Mouse (Mus musculus) urinary bladder, adult 18-20 months (tissue): ENCODE results near the gene Sap30bp.
A peak's percentile ranks its signal among the peaks of the same experiment; 100 is the strongest.

ENCODE experiments used
- DNase-seq, 2 experiments: peaks; one replicate each; pipeline ENCODE4 v3.0.0; 2022; ENCODE audit warnings: low spot score in 2 of 2, mixed read lengths in 2 of 2

Gene Sap30bp

GRCm38 (mm10) chr11:115955195-115955858 lies 22.2 kb downstream of the Sap30bp start:
- DNase-seq = no peak

GRCm38 (mm10) chr11:115956453-115956852 lies 23.4 kb downstream of the Sap30bp start:
- no peak for DNase-seq

GRCm38 (mm10) chr11:115957971-115958370 lies 24.9 kb downstream of the Sap30bp start:
- peak in 1 of 2 experiments; percentile 50 for DNase-seq

GRCm38 (mm10) chr11:115959018-115959417 lies 25.9 kb downstream of the Sap30bp start:
- no peak for DNase-seq

GRCm38 (mm10) chr11:115962651-115963412 lies 29.8 kb downstream of the Sap30bp start:
- no peak for DNase-seq

- DNase-seq = peak in 1 of 2 experiments; percentile 62
Observed at GRCm38 (mm10) chr11:115964977-115965604, 32.0 kb downstream of the Sap30bp start.

- no peak for DNase-seq
Observed at GRCm38 (mm10) chr11:115968731-115969405, 35.8 kb downstream of the Sap30bp start.

- peak in 1 of 2 experiments; percentile 44 for DNase-seq
Observed at GRCm38 (mm10) chr11:115970006-115970673, 37.1 kb downstream of the Sap30bp start.

- no peak for DNase-seq
Observed at GRCm38 (mm10) chr11:115971016-115971415, 37.9 kb downstream of the Sap30bp start.

GRCm38 (mm10) chr11:115974309-115975082 lies 41.4 kb downstream of the Sap30bp start, which contains the start of gene Itgb4:
Itgb4 (plus strand) TSS chr11:115974709.
- peak; percentile 76 for DNase-seq

GRCm38 (mm10) chr11:115975083-115975420 lies 42.0 kb downstream of the Sap30bp start:
- DNase-seq = no peak

GRCm38 (mm10) chr11:115975544-115975943 lies 42.5 kb downstream of the Sap30bp start:
- no peak for DNase-seq

- no peak for DNase-seq
Observed at GRCm38 (mm10) chr11:115982472-115982871, 49.4 kb downstream of the Sap30bp start.

GRCm38 (mm10) chr11:115983291-115983690 lies 50.2 kb downstream of the Sap30bp start:
- DNase-seq = no peak

GRCm38 (mm10) chr11:115989686-115990085 lies 56.6 kb downstream of the Sap30bp start:
- no peak for DNase-seq

- no peak for DNase-seq
Observed at GRCm38 (mm10) chr11:115992098-115992497, 59.0 kb downstream of the Sap30bp start.

- DNase-seq = no peak
Observed at GRCm38 (mm10) chr11:115995256-115995655, 62.2 kb downstream of the Sap30bp start.

- DNase-seq = no peak
Observed at GRCm38 (mm10) chr11:115997047-115997446, 64.0 kb downstream of the Sap30bp start.

GRCm38 (mm10) chr11:115997662-115998061 lies 64.6 kb downstream of the Sap30bp start:
- DNase-seq = no peak

GRCm38 (mm10) chr11:115999027-115999426 lies 65.9 kb downstream of the Sap30bp start:
- DNase-seq = no peak
